Mouse (Mus musculus) midbrain, embryonic 11.5 days (tissue): ENCODE results near the gene Kcns1. TPM values are rescaled to one million over a fixed set of nuclear protein-coding genes. Genes with fewer than 3 reads are reported as not detected.

Experiments used
- ATAC-seq: fragments of 200-750 bp; cut with Nextera tagmentation; 2 replicates; pipeline ENCODE4 v1.8.0; 2017; ENCODE audit warnings: moderate TSS enrichment, moderate library complexity; ENCODE audit not compliant: low FRiP score
- DNase-seq: peaks from one replicate; pipeline ENCODE4 v3.0.0; 2015; ENCODE audit warnings: low spot score; ENCODE audit errors: missing footprints
- H3K27ac ChIP-seq: fragments of 300-500 bp; sonication (generic); 2 replicates; pipeline ENCODE4 v1.5.1; 2014; ENCODE audit warnings: low read depth, low read length
- H3K27me3 ChIP-seq: fragments of 300-500 bp; sonication (generic); 2 replicates; pipeline ENCODE4 v1.6.1; 2014; ENCODE audit warnings: mild to moderate bottlenecking, low read length, moderate library complexity, mixed read lengths; ENCODE audit not compliant: control insufficient read depth, insufficient read depth
- H3K36me3 ChIP-seq: fragments of 300-500 bp; sonication (generic); 2 replicates; pipeline ENCODE4 v1.6.1; 2014; ENCODE audit warnings: mild to moderate bottlenecking, low read length, moderate library complexity, mixed read lengths; ENCODE audit not compliant: control insufficient read depth, insufficient read depth
- H3K4me1 ChIP-seq: fragments of 300-500 bp; sonication (generic); 2 replicates; pipeline ENCODE4 v1.6.1; 2014; ENCODE audit warnings: low read length; ENCODE audit not compliant: control insufficient read depth, insufficient read depth
- H3K4me2 ChIP-seq: fragments of 300-500 bp; sonication (generic); 2 replicates; pipeline ENCODE4 v1.6.1; 2014; ENCODE audit warnings: mild to moderate bottlenecking, moderate library complexity
- H3K4me3 ChIP-seq: fragments of 300-500 bp; sonication (generic); 2 replicates; pipeline ENCODE4 v1.5.1; 2014; ENCODE audit warnings: low read depth, low read length
- H3K9ac ChIP-seq: fragments of 300-500 bp; sonication (generic); 2 replicates; pipeline ENCODE4 v1.6.1; 2014; ENCODE audit warnings: low read length
- H3K9me3 ChIP-seq: fragments of 300-500 bp; sonication (generic); 2 replicates; pipeline ENCODE4 v1.6.1; 2016; ENCODE audit warnings: low read length; ENCODE audit not compliant: control insufficient read depth
- WGBS: fragments of 180-500 bp; shearing (Covaris S2); extraction: QIAGEN DNeasy Blood & Tissue Kit; methylation state at CpG from one replicate; pipeline ENCODE4 v1.1.7; 2014; 5-methylcytosine and 5-hydroxymethylcytosine counted together
- polyA plus RNA-seq: library from polyadenylated mRNA; unstranded; fragments of >200 nt; fragmentation: Nextera tagmentation; extraction: Ambion mirVana; gene quantifications from 2 replicates; pipeline ENCODE4 v1.2.1, GENCODE M21; 2014

Kcns1 gene
- polyA plus RNA-seq, 1 experiment from 2014 or later: 0.07 TPM

DNA sequence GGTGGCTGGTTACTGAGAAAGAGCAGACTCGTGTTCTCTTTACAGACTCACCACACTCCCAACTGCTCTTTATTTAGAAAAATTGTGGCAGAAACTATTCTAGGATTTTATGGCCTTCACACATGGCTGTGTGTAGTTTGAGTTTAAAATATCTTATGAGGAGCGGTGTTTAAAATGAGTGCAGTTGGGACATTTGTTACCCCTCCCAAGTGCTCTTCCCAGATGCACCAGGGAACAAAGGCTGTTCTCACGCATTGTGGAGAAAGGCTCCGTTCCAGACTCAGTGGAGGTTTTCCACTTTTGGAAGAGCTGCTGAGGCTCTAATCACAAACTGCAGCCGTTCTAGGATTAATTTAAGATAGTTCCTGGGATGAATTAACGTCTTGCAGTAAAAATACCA lies 33.2 kb downstream of the Kcns1 start:
- no peaks in the 10 kb centered on the region for H3K36me3 ChIP-seq
- no peak overlapping the region for H3K4me3 ChIP-seq
- no peaks in the 10 kb centered on the region for H3K27me3 ChIP-seq
- ATAC-seq (no peak), DNase-seq (peak; percentile 19)
- H3K4me1 ChIP-seq: no peaks in the 10 kb centered on the region
- no peak overlapping the region for H3K4me2 ChIP-seq
- no peaks in the 10 kb centered on the region for H3K9me3 ChIP-seq
- no peak overlapping the region for H3K9ac ChIP-seq
- no peak overlapping the region for H3K27ac ChIP-seq
- 79% methylated on average over 6 of the region's 6 CpGs for WGBS

DNA sequence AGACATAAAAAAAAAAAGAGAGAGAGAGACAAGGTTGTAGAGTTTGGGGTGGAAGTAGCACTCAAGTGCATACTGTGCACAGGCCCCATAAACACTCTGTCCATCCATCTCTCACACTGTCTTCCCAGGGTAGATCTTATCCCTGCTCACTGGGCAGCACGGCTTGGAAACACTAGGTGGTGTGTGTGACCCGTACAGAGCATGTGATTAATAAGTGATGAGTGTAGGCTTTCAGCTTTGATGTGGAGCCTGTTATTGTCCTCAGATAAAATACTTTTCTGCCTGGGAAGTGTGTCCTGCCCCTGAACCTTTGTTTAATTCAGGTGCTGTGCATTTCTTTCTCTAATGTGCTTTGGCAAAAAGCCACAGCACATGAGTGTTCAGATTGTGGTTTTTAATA lies 34.5 kb downstream of the Kcns1 start:
- Histone ChIP-seq H3K27ac (no peak overlapping the region), H3K4me3 (no peak overlapping the region), H3K9me3 (no peaks in the 10 kb centered on the region), H3K4me1 (no peaks in the 10 kb centered on the region), H3K4me2 (no peak overlapping the region), H3K27me3 (no peaks in the 10 kb centered on the region), H3K9ac (no peak overlapping the region), H3K36me3 (no peaks in the 10 kb centered on the region)
- ATAC-seq (no peak), DNase-seq (no peak)
- 51% methylated on average over 2 of the region's 2 CpGs for WGBS

DNA sequence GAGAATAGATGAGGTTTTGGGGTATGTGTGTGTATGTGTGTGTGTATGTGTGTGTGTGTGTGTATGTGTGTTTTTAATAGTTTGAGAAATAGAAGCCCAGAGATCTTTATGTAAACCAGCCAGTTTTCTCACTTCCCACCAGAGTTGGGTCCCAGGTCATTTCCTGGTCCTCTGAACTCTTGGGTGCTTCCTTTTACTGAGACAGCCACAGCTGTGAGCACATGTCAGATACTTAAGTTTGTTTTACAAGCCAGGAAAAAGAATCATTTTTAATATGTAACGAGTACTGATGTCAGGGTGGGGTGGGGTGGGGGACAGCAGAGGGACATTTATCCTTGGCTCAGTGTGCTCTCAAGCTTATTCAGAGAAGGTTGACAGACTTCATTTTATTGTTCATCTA lies 35.5 kb downstream of the Kcns1 start:
- DNase-seq (no peak), ATAC-seq (no peak)
- Histone ChIP-seq H3K36me3 (no peaks in the 10 kb centered on the region), H3K4me2 (no peak overlapping the region), H3K4me1 (no peaks in the 10 kb centered on the region), H3K9me3 (no peaks in the 10 kb centered on the region), H3K27me3 (no peaks in the 10 kb centered on the region), H3K9ac (no peak overlapping the region), H3K27ac (no peak overlapping the region), H3K4me3 (no peak overlapping the region)
- whole genome bisulfite sequencing: 88% methylated on average over 1 of the region's 1 CpGs

DNA sequence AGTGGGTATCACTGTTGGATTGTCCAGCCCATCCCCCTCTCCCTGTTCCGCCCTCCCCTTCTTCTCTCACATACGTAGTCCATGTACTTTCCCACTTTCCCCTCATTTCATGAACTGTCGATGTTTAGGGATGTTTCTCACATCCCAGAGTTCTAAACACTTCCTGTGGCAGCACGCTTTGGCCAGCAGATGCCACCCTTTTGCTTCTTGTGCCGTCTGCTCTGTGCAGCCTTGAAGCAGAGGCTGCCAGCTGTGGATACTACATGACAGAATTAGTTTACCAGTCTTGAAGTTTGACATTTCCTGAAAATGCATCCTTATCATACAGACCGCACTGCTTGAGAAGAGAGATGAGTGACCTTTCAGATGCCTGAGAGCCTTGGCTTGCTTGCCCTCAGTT lies 36.4 kb downstream of the Kcns1 start:
- Histone ChIP-seq H3K9ac (no peak overlapping the region), H3K9me3 (no peaks in the 10 kb centered on the region), H3K36me3 (no peaks in the 10 kb centered on the region), H3K27ac (no peak overlapping the region), H3K4me2 (no peak overlapping the region), H3K27me3 (no peaks in the 10 kb centered on the region), H3K4me1 (no peaks in the 10 kb centered on the region), H3K4me3 (no peak overlapping the region)
- 65% methylated on average over 6 of the region's 6 CpGs for whole genome bisulfite sequencing
- ATAC-seq (no peak), DNase-seq (no peak)

DNA sequence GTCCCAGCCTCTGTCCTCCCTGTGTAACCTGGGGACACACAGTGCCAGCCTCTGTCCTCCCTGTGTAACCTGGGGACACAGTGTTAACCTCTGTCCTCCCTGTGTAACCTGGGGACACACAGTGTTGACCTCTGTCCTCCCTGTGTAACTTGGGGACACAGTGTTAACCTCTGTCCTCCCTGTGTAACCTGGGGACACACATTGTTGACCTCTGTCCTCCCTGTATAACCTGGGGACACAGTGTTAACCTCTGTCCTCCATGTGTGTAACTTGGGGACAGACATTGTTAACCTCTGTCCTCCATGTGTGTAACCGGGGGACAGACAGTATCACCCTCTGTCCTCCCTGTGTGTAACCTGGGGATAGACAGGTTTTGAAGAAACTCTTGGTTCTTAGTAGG lies 39.3 kb downstream of the Kcns1 start:
- no peaks in the 10 kb centered on the region for H3K4me1 ChIP-seq
- no peak overlapping the region for H3K4me3 ChIP-seq
- WGBS: 96% methylated on average over 1 of the region's 1 CpGs
- no peaks in the 10 kb centered on the region for H3K27me3 ChIP-seq
- H3K9ac ChIP-seq: no peak overlapping the region
- ATAC-seq: no peak
- H3K27ac ChIP-seq: no peak overlapping the region
- no peak for DNase-seq
- no peaks in the 10 kb centered on the region for H3K36me3 ChIP-seq
- H3K9me3 ChIP-seq: no peaks in the 10 kb centered on the region
- H3K4me2 ChIP-seq: no peak overlapping the region

DNA sequence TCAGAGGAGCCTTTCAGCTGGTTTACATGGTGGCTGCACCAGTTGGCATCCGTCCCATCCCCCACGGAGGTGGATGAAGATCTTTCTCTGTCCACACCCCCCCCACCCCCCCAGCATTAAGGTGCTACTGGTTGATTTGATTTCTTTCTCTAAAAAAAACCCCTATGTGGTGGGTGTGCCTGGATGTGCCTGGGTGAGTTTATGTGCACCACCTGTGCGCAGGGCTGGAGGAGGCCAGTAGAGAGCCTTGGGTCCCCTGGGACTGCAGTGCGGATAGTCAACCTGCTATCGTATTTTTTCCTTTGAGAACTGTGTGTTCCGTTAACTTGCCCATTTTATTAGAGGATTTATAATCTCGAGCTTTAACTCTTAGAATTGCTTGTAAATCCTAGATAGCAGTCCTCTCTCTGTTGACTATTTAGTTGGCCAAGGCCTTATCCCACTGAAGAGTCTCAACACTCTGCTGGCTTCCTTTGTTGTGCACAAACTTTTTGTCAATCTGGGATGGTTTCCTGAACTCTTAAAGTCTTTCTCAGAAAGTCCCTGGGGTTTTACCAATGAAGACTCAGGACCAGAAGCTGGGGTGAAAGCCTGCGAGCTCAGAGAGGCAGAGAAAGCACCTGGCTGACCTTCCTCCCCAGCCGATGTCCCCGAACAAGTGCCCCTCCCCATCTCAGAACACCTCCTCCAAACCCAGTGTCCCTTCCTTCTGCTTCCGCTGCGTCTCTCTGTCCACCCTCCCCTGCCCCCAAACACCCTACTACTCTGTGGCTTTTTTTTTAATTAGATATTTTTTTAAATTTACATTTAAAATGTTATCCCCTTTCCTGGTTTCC lies 42.1 kb downstream of the Kcns1 start:
- H3K4me3 ChIP-seq: no peak overlapping the region
- no peak overlapping the region for H3K4me2 ChIP-seq
- H3K9me3 ChIP-seq: no peaks in the 10 kb centered on the region
- 92% methylated on average over 12 of the region's 12 CpGs for WGBS
- ATAC-seq (no peak), DNase-seq (peak; percentile 17)
- no peaks in the 10 kb centered on the region for H3K4me1 ChIP-seq
- H3K36me3 ChIP-seq: no peaks in the 10 kb centered on the region
- H3K27ac ChIP-seq: no peak overlapping the region
- no peak overlapping the region for H3K9ac ChIP-seq
- no peaks in the 10 kb centered on the region for H3K27me3 ChIP-seq

DNA sequence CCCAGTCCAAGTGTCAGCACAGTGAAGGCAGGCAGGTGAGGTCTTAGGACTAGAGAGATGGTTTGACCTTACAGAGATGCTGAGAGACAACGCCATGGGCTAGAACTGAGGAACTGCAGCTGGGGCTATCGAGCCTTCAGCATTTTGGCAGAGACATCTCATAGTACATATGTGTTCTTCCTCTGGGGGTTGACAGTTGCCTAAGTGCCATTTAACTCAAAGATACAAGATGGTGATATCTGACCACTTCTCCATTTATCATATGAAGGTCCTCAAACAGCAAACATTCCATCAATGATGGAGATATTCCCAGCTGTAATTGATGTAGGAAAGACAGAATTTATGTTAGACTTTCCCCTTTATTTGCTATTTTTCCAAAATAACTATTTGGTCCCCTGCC lies 43.6 kb downstream of the Kcns1 start:
- no peak for ATAC-seq
- no peaks in the 10 kb centered on the region for H3K36me3 ChIP-seq

DNA sequence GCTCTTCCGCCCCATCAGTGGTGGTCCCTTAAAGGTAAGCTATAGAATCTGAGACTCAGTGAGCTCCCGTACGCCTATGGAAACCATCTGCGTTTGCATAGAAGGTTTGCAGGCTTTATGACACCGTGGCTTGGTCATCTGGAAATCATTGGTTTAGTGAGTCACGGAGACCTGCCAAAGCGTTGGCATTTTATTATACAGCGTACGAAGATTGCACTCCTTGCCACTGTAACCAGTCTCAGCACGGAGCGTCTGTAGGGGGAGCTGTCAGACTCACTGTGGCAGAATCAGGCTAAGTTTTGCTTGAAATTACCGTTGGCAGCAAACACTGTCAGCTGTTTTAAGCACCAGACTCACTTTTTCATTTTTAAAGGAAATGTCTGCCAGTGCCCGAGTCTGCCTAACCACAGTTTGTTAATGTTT lies 44.4 kb downstream of the Kcns1 start:
- Histone ChIP-seq H3K27me3 (no peaks in the 10 kb centered on the region), H3K9me3 (no peaks in the 10 kb centered on the region), H3K4me1 (no peaks in the 10 kb centered on the region), H3K36me3 (no peaks in the 10 kb centered on the region), H3K27ac (no peak overlapping the region), H3K9ac (no peak overlapping the region), H3K4me3 (no peak overlapping the region), H3K4me2 (no peak overlapping the region)
- 89% methylated on average over 13 of the region's 13 CpGs for WGBS
- no peak for ATAC-seq
- peak; percentile 76 for DNase-seq

More for the DNA sequence above, 43.6 kb downstream of the Kcns1 start:
- Histone ChIP-seq H3K4me3 (no peak overlapping the region), H3K9me3 (no peaks in the 10 kb centered on the region), H3K27ac (no peak overlapping the region), H3K9ac (no peak overlapping the region), H3K27me3 (no peaks in the 10 kb centered on the region), H3K4me2 (no peak overlapping the region), H3K4me1 (no peaks in the 10 kb centered on the region)
- DNase-seq: peak; percentile 73
- WGBS: 98% methylated on average over 2 of the region's 2 CpGs

DNA sequence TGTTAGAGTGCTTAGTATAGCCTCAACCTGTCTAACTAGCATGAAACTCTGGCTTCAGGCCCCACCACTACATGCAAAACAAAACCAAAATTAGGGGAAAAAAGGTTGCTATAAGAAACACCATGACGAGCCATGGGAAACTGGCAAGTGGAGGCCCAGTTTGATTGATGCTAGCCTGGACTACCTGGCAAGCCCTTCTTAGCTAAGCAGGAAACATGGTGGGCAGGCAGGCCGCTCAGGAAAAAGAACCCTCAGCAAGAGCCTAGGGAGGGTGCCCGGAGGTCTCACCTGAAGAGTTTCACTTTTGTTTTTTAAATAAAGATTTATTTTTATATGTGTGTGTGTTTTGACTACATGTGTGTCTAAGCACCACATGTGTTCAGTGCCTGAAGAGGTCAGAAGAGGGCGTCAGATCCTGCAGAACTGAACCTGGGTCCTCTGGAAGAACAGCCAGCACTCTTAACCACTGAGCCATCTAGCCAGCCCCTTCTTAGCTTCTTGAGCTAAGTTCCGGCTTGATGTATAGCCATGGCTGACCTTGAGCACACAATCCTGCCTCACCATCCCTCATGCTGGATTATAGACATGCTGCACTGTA lies 47.6 kb downstream of the Kcns1 start:
- Histone ChIP-seq H3K9ac (no peak overlapping the region), H3K4me2 (no peak overlapping the region), H3K27me3 (no peaks in the 10 kb centered on the region), H3K4me1 (no peaks in the 10 kb centered on the region), H3K9me3 (no peaks in the 10 kb centered on the region), H3K36me3 (0 out of 2 replicates have a peak, but pooled peaks cover 3% of the 10 kb centered on the region), H3K4me3 (no peak overlapping the region), H3K27ac (no peak overlapping the region)
- ATAC-seq: no peak
- WGBS: 80% methylated on average over 5 of the region's 5 CpGs
- DNase-seq: no peak
